Mouse (Mus musculus): ENCODE measurements around the gene Rnf31.

Rnf31 gene

GRCm38 (mm10) chr14:55577871-55578667 is 13.4 kb upstream of the Rnf31 start, which contains the start of gene Psme1:
Gene Psme1, plus strand, starts transcription at chr14:55578123.
- peak; percentile 63 to 80 for DNase-seq (ENCODE audit: low spot score in 2 of 2)

DNA sequence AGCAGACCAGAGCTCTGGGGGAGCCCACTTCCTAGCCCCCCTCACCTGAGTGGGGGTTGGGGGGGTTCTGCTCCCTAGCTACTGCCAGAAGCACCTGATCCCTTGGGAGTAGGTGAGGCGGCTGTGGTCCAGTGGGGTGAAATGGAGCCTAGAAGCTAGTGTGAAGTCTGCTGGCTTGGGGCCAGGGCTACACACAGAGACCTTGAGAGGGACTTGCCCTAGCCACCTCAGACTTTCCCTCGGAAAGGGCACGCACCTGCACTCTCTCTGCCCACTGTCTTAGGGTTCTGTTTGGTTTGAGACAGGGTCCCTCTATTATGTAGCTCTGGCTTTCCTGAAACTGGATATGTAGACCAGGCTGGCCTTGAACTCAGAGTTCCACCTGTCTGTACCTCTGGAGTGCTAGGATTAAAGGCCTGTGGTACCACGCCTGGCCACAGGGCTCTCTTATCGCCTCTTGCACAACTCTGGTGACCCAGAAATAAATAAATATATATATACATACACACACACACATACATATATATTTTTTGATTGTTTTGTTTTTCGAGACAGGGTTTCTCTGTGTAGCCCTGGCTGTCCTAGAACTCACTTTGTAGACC is 12.7 kb upstream of the Rnf31 start:
- DNase-seq (ENCODE audit: low spot score in 2 of 2), result peak in 1 of 2 experiments; percentile 44

GRCm38 (mm10) chr14:55579511-55580496 is 11.7 kb upstream of the Rnf31 start:
- DNase-seq (ENCODE audit: low spot score in 2 of 2), result no peak

GRCm38 (mm10) chr14:55580731-55581130 is 10.8 kb upstream of the Rnf31 start:
- DNase-seq (ENCODE audit: low spot score in 2 of 2), result no peak

DNA sequence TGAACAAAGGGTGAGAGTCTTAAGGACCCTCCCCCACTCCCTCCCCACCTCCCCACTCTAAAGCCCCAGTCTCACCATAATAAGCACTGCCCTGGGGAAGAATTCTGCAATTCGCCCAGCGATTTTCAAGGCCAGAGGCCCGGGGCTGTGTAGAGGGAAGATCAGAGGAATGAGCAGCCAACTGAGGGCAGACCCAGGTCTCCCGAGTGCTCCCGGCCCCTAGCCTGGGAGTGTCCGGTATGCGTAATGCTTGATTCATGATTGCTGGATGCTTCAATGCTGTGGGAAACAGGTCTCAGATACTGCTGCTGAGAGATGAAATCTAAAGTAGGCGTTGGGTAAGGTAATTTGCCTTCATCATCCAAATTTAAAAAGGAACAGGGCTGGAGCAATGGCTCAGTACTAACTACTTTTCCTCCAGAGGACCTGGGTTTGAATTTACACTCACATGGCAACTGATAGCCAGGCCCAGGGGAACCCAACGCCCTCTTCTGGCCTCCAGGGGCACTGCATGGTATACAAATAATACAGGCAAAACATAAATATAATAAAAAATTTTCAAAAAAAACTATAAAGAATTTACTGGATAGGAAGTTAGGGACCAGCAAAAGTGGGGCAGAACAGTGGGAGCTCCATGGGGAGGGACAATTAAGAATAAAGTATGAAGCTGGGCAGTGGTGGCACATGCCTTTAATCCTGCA is 9.4 kb upstream of the Rnf31 start:
- DNase-seq (ENCODE audit: low spot score in 2 of 2), result no peak

GRCm38 (mm10) chr14:55584303-55584701 is 7.2 kb upstream of the Rnf31 start:
- no peak for DNase-seq (ENCODE audit: low spot score in 2 of 2)

DNA sequence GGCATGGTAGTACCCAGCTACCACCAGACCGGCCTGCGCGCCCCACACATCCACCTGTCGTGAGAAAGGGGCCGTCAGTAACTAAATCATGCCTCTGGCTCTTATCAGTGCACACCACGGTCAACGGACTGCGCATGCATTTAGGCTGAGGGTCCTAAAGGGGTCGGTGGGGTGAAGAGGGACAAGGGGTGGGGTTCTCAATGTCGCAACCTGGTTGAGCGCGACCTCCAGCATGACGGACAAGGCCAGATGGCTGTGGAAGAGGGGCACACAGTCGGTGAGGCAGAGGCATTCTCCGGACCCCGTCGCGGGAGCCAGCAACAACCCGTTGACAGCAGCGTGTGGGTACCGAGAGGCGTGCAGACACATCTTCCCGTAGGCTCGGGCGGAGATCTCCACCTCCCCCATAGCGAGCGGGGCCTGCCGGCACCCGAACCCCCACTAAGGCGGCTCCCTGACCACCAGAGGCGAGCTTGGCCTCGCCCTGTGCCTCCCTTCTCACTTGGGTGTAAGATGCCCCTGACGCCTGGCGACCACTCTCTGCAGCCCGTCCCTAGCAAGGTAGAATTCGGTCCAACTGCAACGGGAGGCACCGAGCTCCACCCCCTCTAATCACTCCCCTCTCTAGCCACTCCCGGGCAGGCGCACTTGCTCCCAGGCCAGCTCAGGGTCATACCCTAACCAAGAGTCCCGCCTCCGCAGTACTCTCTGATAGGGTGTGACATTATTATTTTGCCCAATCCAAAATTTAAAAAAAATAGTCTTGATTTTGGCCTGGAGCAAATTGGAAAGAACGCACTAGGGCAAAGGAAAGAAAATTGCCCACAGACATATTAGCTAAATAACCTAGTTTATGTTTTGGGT is 6.6 kb upstream of the Rnf31 start, which contains the start of gene Emc9:
TSS of gene Emc9 (minus strand) at position 601 of the 864 bp plus-strand sequence.
- peak; percentile 68 to 84 for DNase-seq (ENCODE audit: low spot score in 2 of 2)

GRCm38 (mm10) chr14:55585566-55585960 is 5.9 kb upstream of the Rnf31 start:
- DNase-seq (ENCODE audit: low spot score in 2 of 2), result no peak

DNA sequence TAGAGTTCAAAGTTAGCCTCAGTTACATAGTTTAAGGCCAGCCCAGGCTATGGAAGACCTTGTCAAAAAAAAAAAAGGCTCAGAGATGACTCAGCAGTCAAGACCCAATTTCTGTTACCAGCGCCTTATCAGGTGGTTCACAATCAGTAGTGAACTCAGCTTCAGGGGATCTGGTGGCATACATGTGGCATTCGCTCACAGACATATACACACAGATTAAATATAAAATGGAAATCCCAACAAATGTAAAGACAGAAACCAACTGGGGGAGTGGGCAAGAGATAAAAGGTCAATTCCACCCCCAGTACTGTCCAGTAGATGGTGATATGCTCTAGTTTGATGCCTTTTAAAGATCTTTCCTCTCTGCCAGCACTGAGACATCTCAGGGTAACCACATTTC is 5.4 kb upstream of the Rnf31 start:
- DNase-seq (ENCODE audit: low spot score in 2 of 2), result no peak

DNA sequence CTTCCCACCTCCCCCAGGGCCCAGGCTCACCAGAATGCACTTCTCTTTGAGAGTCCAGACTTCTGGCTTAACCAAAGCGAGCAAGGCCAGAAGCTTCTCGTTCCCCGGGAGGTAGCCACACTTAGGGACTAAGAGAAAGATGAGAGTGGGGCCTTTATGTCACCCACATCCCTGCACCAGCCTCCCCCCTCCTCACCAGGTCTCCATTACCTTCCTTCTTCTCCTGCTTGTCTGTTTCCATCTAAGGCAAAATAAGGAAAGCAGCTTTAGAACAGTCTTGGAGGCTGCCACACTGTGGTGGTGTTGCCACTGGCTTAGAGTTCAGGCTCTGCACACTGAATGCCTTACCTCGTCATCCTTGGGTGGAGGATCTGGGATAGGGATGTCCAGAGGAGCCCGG is 2.2 kb upstream of the Rnf31 start:
- DNase-seq (ENCODE audit: low spot score in 2 of 2), result no peak

- no peak for DNase-seq (ENCODE audit: low spot score in 2 of 2)
Measured at GRCm38 (mm10) chr14:55589771-55590448, 1.6 kb upstream of the Rnf31 start.

GRCm38 (mm10) chr14:55590748-55591330 is 669 bp upstream of the Rnf31 start, which contains the start of gene Psme2:
Gene Psme2, minus strand, starts transcription at chr14:55591113.
- DNase-seq (ENCODE audit: low spot score in 2 of 2), result peak; percentile 90 to 95

- no peak for DNase-seq (ENCODE audit: low spot score in 2 of 2)
Measured at GRCm38 (mm10) chr14:55592226-55592625, 718 bp downstream of the Rnf31 start.

GRCm38 (mm10) chr14:55596036-55596690 is 4.7 kb downstream of the Rnf31 start:
- DNase-seq (ENCODE audit: low spot score in 2 of 2), result no peak

DNA sequence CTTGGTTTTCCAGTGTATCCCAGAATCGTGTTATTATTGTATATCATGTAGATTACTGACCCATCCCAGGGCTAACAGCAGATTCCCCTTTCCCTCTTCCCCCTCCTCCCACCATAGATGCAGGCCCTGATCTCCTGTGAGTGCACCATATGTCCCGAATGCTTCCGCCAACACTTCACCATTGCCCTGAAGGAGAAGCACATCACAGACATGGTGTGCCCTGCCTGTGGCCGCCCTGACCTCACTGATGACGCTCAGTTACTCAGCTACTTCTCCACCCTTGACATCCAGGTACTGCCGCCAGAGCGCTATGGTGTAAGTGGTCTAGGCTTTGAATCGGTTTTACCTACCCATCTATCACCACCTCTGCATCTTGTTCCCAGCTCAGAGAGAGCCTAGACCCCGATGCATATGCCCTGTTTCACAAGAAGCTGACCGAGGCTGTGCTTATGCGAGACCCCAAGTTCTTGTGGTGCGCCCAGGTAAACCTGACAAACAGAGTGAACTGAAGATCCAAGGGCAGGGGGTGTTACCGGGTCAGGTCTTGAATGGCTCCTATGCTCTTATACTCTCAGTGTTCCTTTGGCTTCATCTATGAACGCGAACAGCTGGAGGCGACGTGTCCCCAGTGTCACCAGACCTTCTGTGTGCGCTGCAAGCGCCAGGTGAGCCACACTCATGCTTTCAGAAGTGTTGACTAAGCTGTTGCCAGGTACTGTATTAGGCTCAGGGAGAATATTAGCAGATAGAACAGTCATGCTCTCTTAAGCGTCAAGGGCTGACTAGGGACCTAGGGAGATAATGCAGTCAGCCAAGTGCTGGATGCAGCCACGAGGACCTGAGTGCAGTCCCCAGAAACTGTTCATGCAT is 7.2 kb downstream of the Rnf31 start:
- DNase-seq (ENCODE audit: low spot score in 2 of 2), result no peak

- DNase-seq (ENCODE audit: low spot score in 2 of 2), result no peak
Measured at GRCm38 (mm10) chr14:55603271-55603632, 11.7 kb downstream of the Rnf31 start, which contains the start of gene Irf9. Gene Irf9, plus strand, starts transcription at chr14:55603571.

- DNase-seq (ENCODE audit: low spot score in 2 of 2), result peak; percentile 86 to 92
Measured at GRCm38 (mm10) chr14:55603633-55604576, 12.4 kb downstream of the Rnf31 start.

All from urinary bladder, postnatal 36 days (tissue).